Mouse (Mus musculus) thymus, postnatal 0 days (tissue): Measurements from ENCODE around the gene Ercc1. TPM values are rescaled to one million over a fixed set of nuclear protein-coding genes. Genes with fewer than 3 reads are reported as not detected.
A peak's percentile ranks its signal among the peaks of the same experiment; 100 is the strongest.

ENCODE experiments used
- microRNA counts: library from miRNA; unstranded; fragments of <30 nt; microRNA quantifications from one replicate; lab custom pipeline; 2015
- microRNA-seq: library from miRNA; unstranded; fragments of <30 nt; microRNA quantifications from one replicate; pipeline ENCODE4, GENCODE M21; 2016; ENCODE audit warnings: borderline number of aligned reads
- polyA plus RNA-seq: library from polyadenylated mRNA; unstranded; fragments of >200 nt; fragmentation: Nextera tagmentation; extraction: Ambion mirVana; gene quantifications from 2 replicates; pipeline ENCODE4 v1.2.1, GENCODE M21; 2015

Ercc1 gene
- polyA plus RNA-seq, 1 experiment from 2014 or later = 59.6 TPM

MicroRNAs encoded within 50 kb of the gene (microRNA counts, 519-probe panel; counts per million panel counts)
- microRNA mmu-miR-343 (lab: Ali Mortazavi, UCI) = 473 counts per million, percentile 71 among the panel's probes with 10 or more counts

Small RNA genes lying within 50 kb of the gene (microRNA-seq; reads per million reads assigned to microRNA genes)
- gene Mir343 = not detected

Other genes starting within 250 kb of the Ercc1 start
- 0.70 and 0.72 TPM in 2 replicates for gene Gm4969, start 226.4 kb upstream of the Ercc1 start, polyA plus RNA-seq
- 16.4 and 16.6 TPM in 2 replicates for gene Fbxo46, start 224.9 kb upstream of the Ercc1 start, polyA plus RNA-seq
- gene Qpctl, start 195.5 kb upstream of the Ercc1 start, polyA plus RNA-seq = 10.1 and 11.5 TPM in 2 replicates
- 154 and 164 TPM in 2 replicates for gene Snrpd2, start 195.1 kb upstream of the Ercc1 start, polyA plus RNA-seq
- 0.10 and 0.25 TPM in 2 replicates for gene Gipr, start 178.7 kb upstream of the Ercc1 start, polyA plus RNA-seq
- 5.7 and 6.1 TPM in 2 replicates for gene Eml2, start 168.4 kb upstream of the Ercc1 start, polyA plus RNA-seq
- gene Gpr4, start 132.2 kb upstream of the Ercc1 start, polyA plus RNA-seq = 0.69 and 0.80 TPM in 2 replicates
- 25.4 and 25.7 TPM in 2 replicates for gene Opa3, start 116.4 kb upstream of the Ercc1 start, polyA plus RNA-seq
- 74.3 and 75.3 TPM in 2 replicates for gene Vasp, start 73.0 kb upstream of the Ercc1 start, polyA plus RNA-seq
- 0.27 and 0.30 TPM in 2 replicates for gene Ppm1n, start 64.7 kb upstream of the Ercc1 start, polyA plus RNA-seq
- gene Rtn2, start 62.2 kb upstream of the Ercc1 start, polyA plus RNA-seq = 1.6 and 2.2 TPM in 2 replicates
- 0.19 and 0.21 TPM in 2 replicates for gene Fosb, start 34.7 kb upstream of the Ercc1 start, polyA plus RNA-seq
- 15.8 and 18.7 TPM in 2 replicates for gene Cd3eap, start 14.7 kb downstream of the Ercc1 start, polyA plus RNA-seq
- gene Ppp1r13l, start 15.0 kb downstream of the Ercc1 start, polyA plus RNA-seq = 2.2 and 2.4 TPM in 2 replicates
- 14.3 and 15.1 TPM in 2 replicates for gene Ercc2, start 37.2 kb downstream of the Ercc1 start, polyA plus RNA-seq
- gene Klc3, start 59.3 kb downstream of the Ercc1 start, polyA plus RNA-seq = 35.3 and 38.4 TPM in 2 replicates
- 3.6 and 7.0 TPM in 2 replicates for gene Ckm, start 60.0 kb downstream of the Ercc1 start, polyA plus RNA-seq
- gene Mark4, start 114.0 kb downstream of the Ercc1 start, polyA plus RNA-seq = 6.7 and 9.0 TPM in 2 replicates
- 0.74 and 0.78 TPM in 2 replicates for gene Exoc3l2, start 118.6 kb downstream of the Ercc1 start, polyA plus RNA-seq
- gene Bloc1s3, start 163.6 kb downstream of the Ercc1 start, polyA plus RNA-seq = 2.7 and 4.0 TPM in 2 replicates
- 86.5 and 92.5 TPM in 2 replicates for gene Trappc6a, start 163.6 kb downstream of the Ercc1 start, polyA plus RNA-seq
- gene Nkpd1, start 173.1 kb downstream of the Ercc1 start, polyA plus RNA-seq = 0.24 and 0.42 TPM in 2 replicates
- 11.7 and 15.6 TPM in 2 replicates for gene Ppp1r37, start 218.3 kb downstream of the Ercc1 start, polyA plus RNA-seq
- gene Zfp296, start 232.5 kb downstream of the Ercc1 start, polyA plus RNA-seq = 1.5 and 2.0 TPM in 2 replicates
- gene Gemin7, start 232.8 kb downstream of the Ercc1 start, polyA plus RNA-seq = 133 and 134 TPM in 2 replicates